Mouse (Mus musculus) limb, embryonic 13.5 days (tissue): Measurements from ENCODE around the gene Gstcd. TPM values are rescaled to one million over a fixed set of nuclear protein-coding genes. Genes with fewer than 3 reads are reported as not detected.

Experiments
- ATAC-seq: fragments of 200-750 bp; cut with Nextera tagmentation; 2 replicates; pipeline ENCODE4 v1.8.0; 2017; ENCODE audit warnings: low read depth, moderate number of reproducible peaks, moderate TSS enrichment; ENCODE audit not compliant: low FRiP score
- H3K27ac ChIP-seq: fragments of 300-500 bp; sonication (generic); 2 replicates; pipeline ENCODE4 v1.5.1; 2015; ENCODE audit warnings: inconsistent platforms, mild to moderate bottlenecking, moderate library complexity
- H3K27me3 ChIP-seq: fragments of 300-500 bp; sonication (generic); 2 replicates; pipeline ENCODE4 v1.6.1; 2015; ENCODE audit warnings: mild to moderate bottlenecking, inconsistent platforms
- H3K36me3 ChIP-seq: fragments of 300-500 bp; sonication (generic); 2 replicates; pipeline ENCODE4 v1.6.1; 2015; ENCODE audit warnings: inconsistent platforms, mild to moderate bottlenecking, moderate library complexity
- H3K4me1 ChIP-seq: fragments of 300-500 bp; sonication (generic); 2 replicates; pipeline ENCODE4 v1.6.1; 2015; ENCODE audit warnings: inconsistent platforms
- H3K4me2 ChIP-seq: fragments of 300-500 bp; sonication (generic); replicated peaks from 2 replicates; pipeline ENCODE4 v1.6.1; 2015; ENCODE audit warnings: inconsistent platforms, mild to moderate bottlenecking, moderate library complexity
- H3K4me3 ChIP-seq: fragments of 300-500 bp; sonication (generic); 2 replicates; pipeline ENCODE4 v1.5.1; 2015; ENCODE audit warnings: moderate library complexity, mild to moderate bottlenecking, inconsistent platforms
- H3K9ac ChIP-seq: fragments of 300-500 bp; sonication (generic); 2 replicates; pipeline ENCODE4 v1.6.1; 2015; ENCODE audit warnings: mild to moderate bottlenecking, inconsistent platforms
- H3K9me3 ChIP-seq: fragments of 300-500 bp; sonication (generic); 2 replicates; pipeline ENCODE4 v1.6.1; 2016; ENCODE audit warnings: inconsistent platforms
- WGBS: fragments of 180-500 bp; shearing (Covaris S2); methylation state at CpG from one replicate; pipeline ENCODE4 v1.1.7; 2015; 5-methylcytosine and 5-hydroxymethylcytosine counted together
- polyA plus RNA-seq: library from polyadenylated mRNA; unstranded; fragments of >200 nt; fragmentation: Nextera tagmentation; extraction: Ambion mirVana; gene quantifications from 2 replicates; pipeline ENCODE4 v1.2.1, GENCODE M21; 2015

Gene Gstcd
- polyA plus RNA-seq, 1 experiment from 2014 or later = 7.9 TPM

- Histone ChIP-seq H3K9ac (peak overlapping the region; percentile 73), H3K27ac (peak overlapping the region; percentile 16; the same call in 1 of the 2 replicates), H3K36me3 (no peaks in the 10 kb centered on the region), H3K27me3 (peaks cover 23% of the 10 kb centered on the region; the same call in 1 of the 2 replicates), H3K4me1 (peaks cover 27% of the 10 kb centered on the region), H3K4me3 (peak overlapping the region; percentile 71), H3K9me3 (no peaks in the 10 kb centered on the region), H3K4me2 (peak overlapping the region; percentile 99)
- ATAC-seq = peak; percentile 62
- under 1% methylated on average over 25 of the region's 26 CpGs for WGBS
These were observed 142.4 kb downstream of the Gstcd start for GRCm38 (mm10) chr3:132949380-132949790.

- no peak overlapping the region for H3K27ac ChIP-seq
- ATAC-seq = no peak
- no peaks in the 10 kb centered on the region for H3K36me3 ChIP-seq
- 15% methylated on average over 7 of the region's 7 CpGs for WGBS
- H3K27me3 ChIP-seq = peaks cover 23% of the 10 kb centered on the region; the same call in 1 of the 2 replicates
- peaks cover 33% of the 10 kb centered on the region for H3K4me1 ChIP-seq
- no peak overlapping the region for H3K9ac ChIP-seq
- H3K4me3 ChIP-seq = peak overlapping the region; percentile 71; the same call in 1 of the 2 replicates
- H3K9me3 ChIP-seq = no peaks in the 10 kb centered on the region
- H3K4me2 ChIP-seq = peak overlapping the region; percentile 99
These were observed 143.5 kb downstream of the Gstcd start for GRCm38 (mm10) chr3:132948298-132948795.

GRCm38 (mm10) chr3:132946086-132946485 lies 145.7 kb downstream of the Gstcd start:
- H3K36me3 ChIP-seq = no peaks in the 10 kb centered on the region
- WGBS = 83% methylated on average over 5 of the region's 5 CpGs

GRCm38 (mm10) chr3:132945669-132946068 lies 146.2 kb downstream of the Gstcd start:
- Histone ChIP-seq H3K4me3 (no peak overlapping the region), H3K27me3 (peaks cover 23% of the 10 kb centered on the region; the same call in 1 of the 2 replicates), H3K4me2 (no peak overlapping the region), H3K9me3 (no peaks in the 10 kb centered on the region), H3K9ac (no peak overlapping the region), H3K4me1 (peaks cover 33% of the 10 kb centered on the region), H3K36me3 (no peaks in the 10 kb centered on the region), H3K27ac (no peak overlapping the region)
- ATAC-seq = no peak
- 56% methylated on average over 7 of the region's 7 CpGs for WGBS

More at GRCm38 (mm10) chr3:132946086-132946485, 145.7 kb downstream of the Gstcd start:
- H3K9ac ChIP-seq = no peak overlapping the region
- ATAC-seq = no peak
- peaks cover 33% of the 10 kb centered on the region for H3K4me1 ChIP-seq
- no peak overlapping the region for H3K27ac ChIP-seq
- H3K4me2 ChIP-seq = no peak overlapping the region
- H3K4me3 ChIP-seq = no peak overlapping the region
- H3K9me3 ChIP-seq = no peaks in the 10 kb centered on the region
- H3K27me3 ChIP-seq = peaks cover 23% of the 10 kb centered on the region; the same call in 1 of the 2 replicates

- Histone ChIP-seq H3K4me2 (no peak overlapping the region), H3K4me3 (no peak overlapping the region), H3K9me3 (no peaks in the 10 kb centered on the region), H3K27ac (no peak overlapping the region), H3K4me1 (peaks cover 33% of the 10 kb centered on the region), H3K9ac (no peak overlapping the region), H3K36me3 (no peaks in the 10 kb centered on the region), H3K27me3 (peaks cover 20% of the 10 kb centered on the region; the same call in 1 of the 2 replicates)
- no peak for ATAC-seq
- WGBS = 25% methylated on average over 3 of the region's 3 CpGs
These were observed 147.2 kb downstream of the Gstcd start for GRCm38 (mm10) chr3:132944609-132945008.

GRCm38 (mm10) chr3:132944193-132944592 lies 147.6 kb downstream of the Gstcd start:
- no peak overlapping the region for H3K4me3 ChIP-seq
- peaks cover 31% of the 10 kb centered on the region for H3K4me1 ChIP-seq
- 20% methylated on average over 7 of the region's 7 CpGs for WGBS
- no peaks in the 10 kb centered on the region for H3K36me3 ChIP-seq
- H3K4me2 ChIP-seq = no peak overlapping the region
- H3K27me3 ChIP-seq = peaks cover 19% of the 10 kb centered on the region; the same call in 1 of the 2 replicates
- no peak; the same call in 1 of the 2 replicates for ATAC-seq
- H3K9me3 ChIP-seq = no peaks in the 10 kb centered on the region
- no peak overlapping the region for H3K27ac ChIP-seq
- H3K9ac ChIP-seq = no peak overlapping the region

- H3K9me3 ChIP-seq = no peaks in the 10 kb centered on the region
- peaks cover 6% of the 10 kb centered on the region; the same call in 1 of the 2 replicates for H3K27me3 ChIP-seq
- peaks cover 21% of the 10 kb centered on the region for H3K4me1 ChIP-seq
- no peaks in the 10 kb centered on the region for H3K36me3 ChIP-seq
- no peak overlapping the region for H3K4me2 ChIP-seq
- no peak overlapping the region for H3K27ac ChIP-seq
- H3K9ac ChIP-seq = no peak overlapping the region
- no peak for ATAC-seq
- H3K4me3 ChIP-seq = no peak overlapping the region
- WGBS = 93% methylated on average over 6 of the region's 6 CpGs
These were observed 149.1 kb downstream of the Gstcd start for GRCm38 (mm10) chr3:132942778-132943177.

DNA sequence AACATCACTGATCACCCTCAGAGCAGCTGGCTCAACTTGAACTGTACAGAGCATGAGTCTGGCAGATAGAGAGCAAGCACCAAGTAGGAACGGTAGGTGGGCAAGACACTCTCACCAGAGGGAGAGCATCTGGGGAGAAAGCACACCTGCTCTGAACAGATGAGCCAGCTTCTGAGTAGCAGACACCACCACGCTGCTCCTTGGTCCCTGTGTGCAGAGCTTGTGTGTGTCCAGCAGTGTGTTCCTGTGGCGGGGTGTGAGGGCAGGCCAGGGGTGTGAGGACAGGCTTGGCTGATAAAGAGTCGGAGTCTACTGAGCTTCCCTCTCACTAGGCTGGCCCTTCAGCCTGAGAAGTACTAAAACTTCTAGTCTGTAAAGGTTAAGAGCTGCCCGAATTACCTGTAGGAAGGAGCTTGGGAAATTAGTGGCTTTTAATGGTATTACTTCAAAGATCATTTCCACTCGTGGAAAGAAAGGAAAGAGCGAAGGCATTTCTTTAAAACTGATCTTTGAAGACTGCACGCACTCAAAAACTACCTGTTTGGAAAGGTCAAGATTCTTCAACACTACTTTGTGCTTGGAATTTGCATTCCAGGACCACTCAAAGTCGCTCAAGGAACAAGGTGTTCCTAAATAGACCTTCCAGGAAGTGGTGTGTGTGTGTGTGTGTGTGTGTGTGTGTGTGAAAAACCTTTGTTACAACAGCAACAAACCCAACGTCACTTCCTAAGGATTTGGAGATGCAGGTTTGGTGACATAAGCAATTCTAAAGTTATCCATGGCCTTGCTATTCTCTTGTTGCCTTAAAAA lies 151.4 kb downstream of the Gstcd start:
- Histone ChIP-seq H3K4me3 (no peak overlapping the region), H3K9ac (no peak overlapping the region), H3K36me3 (no peaks in the 10 kb centered on the region), H3K27ac (no peak overlapping the region), H3K4me1 (peaks cover 15% of the 10 kb centered on the region), H3K27me3 (no peaks in the 10 kb centered on the region; the same call in 1 of the 2 replicates), H3K9me3 (no peaks in the 10 kb centered on the region), H3K4me2 (no peak overlapping the region)
- ATAC-seq = no peak
- WGBS = 83% methylated on average over 10 of the region's 10 CpGs

DNA sequence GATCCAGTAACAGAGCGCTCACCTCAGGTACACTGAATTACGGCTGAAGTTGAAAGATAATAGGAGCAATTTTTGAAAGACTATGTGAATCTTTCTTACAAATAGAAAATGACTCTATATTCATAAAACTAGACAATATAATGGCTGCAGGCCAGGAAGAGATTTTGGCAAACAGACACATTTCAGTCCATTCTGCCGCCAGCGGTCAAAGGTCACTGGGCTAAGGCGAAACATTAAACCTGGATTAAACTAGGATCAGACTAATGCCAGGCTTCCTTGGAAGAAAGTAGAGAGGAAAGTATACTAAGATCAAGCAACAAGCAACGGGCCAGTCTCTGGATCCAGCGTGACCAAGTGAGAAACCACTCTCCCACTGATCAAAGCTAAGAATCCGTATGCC lies 152.8 kb downstream of the Gstcd start:
- ATAC-seq = no peak; the same call in 1 of the 2 replicates
- no peaks in the 10 kb centered on the region; the same call in 1 of the 2 replicates for H3K27me3 ChIP-seq
- 55% methylated on average over 8 of the region's 8 CpGs for WGBS

GRCm38 (mm10) chr3:132934649-132935048 lies 157.2 kb downstream of the Gstcd start:
- Histone ChIP-seq H3K4me2 (no peak overlapping the region), H3K9ac (no peak overlapping the region), H3K9me3 (no peaks in the 10 kb centered on the region), H3K4me3 (no peak overlapping the region), H3K36me3 (no peaks in the 10 kb centered on the region), H3K27me3 (no peaks in the 10 kb centered on the region), H3K27ac (no peak overlapping the region), H3K4me1 (no peaks in the 10 kb centered on the region)
- 70% methylated on average over 2 of the region's 2 CpGs for WGBS
- ATAC-seq = no peak

More for the DNA sequence above, 152.8 kb downstream of the Gstcd start:
- H3K36me3 ChIP-seq = no peaks in the 10 kb centered on the region
- H3K9me3 ChIP-seq = no peaks in the 10 kb centered on the region
- H3K4me2 ChIP-seq = no peak overlapping the region
- peaks cover 2% of the 10 kb centered on the region; the same call in 1 of the 2 replicates for H3K4me1 ChIP-seq
- no peak overlapping the region for H3K27ac ChIP-seq
- no peak overlapping the region for H3K9ac ChIP-seq
- H3K4me3 ChIP-seq = no peak overlapping the region
